Mouse (Mus musculus) small intestine, adult 2 months (tissue): ENCODE measurements at regions not wholly inside any gene's neighbourhood (a gene's known extent, or its start where the extent isn't known, plus 50 kb on each side); places are given as distances from the start of the nearest gene placed in this dataset.

Source experiments
- H3K27ac ChIP-seq: fragments of 200-500 bp; 2 replicates; pipeline ENCODE4 v1.5.1; 2012; ENCODE audit warnings: low read depth, low read length, control low read depth, inconsistent platforms; ENCODE audit not compliant: insufficient read depth
- H3K27me3 ChIP-seq: fragments of 200-500 bp; 2 replicates; pipeline ENCODE4 v1.6.1; 2012; ENCODE audit warnings: mild to moderate bottlenecking, moderate library complexity, low read length, inconsistent platforms; ENCODE audit not compliant: control insufficient read depth, insufficient read depth
- H3K36me3 ChIP-seq: fragments of 200-500 bp; 2 replicates; pipeline ENCODE4 v1.6.1; 2012; ENCODE audit warnings: mild to moderate bottlenecking, low read length, control low read depth, inconsistent platforms; ENCODE audit not compliant: control insufficient read depth, insufficient read depth
- H3K4me1 ChIP-seq: fragments of 200-500 bp; 2 replicates; pipeline ENCODE4 v1.6.1; 2012; ENCODE audit warnings: low read length, inconsistent platforms, mixed read lengths; ENCODE audit not compliant: control insufficient read depth, insufficient read depth, insufficient read length
- H3K4me3 ChIP-seq: fragments of 200-500 bp; 2 replicates; pipeline ENCODE4 v1.5.1; 2012; ENCODE audit warnings: low read depth, mild to moderate bottlenecking, control low read depth, inconsistent platforms, low read length, moderate library complexity
- CTCF ChIP-seq: fragments of 200-500 bp; IDR thresholded peaks from 2 replicates; pipeline ENCODE4 v1.5.1; 2012; ENCODE audit warnings: low read depth, mild to moderate bottlenecking, control low read depth, inconsistent platforms, low read length, moderate library complexity, mixed read lengths; ENCODE audit not compliant: insufficient replicate concordance, insufficient read length; ENCODE audit errors: extremely low read depth
- POLR2A ChIP-seq: fragments of 200-500 bp; IDR thresholded peaks from 2 replicates; pipeline ENCODE4 v1.6.1; 2012; ENCODE audit warnings: low read depth, mild to moderate bottlenecking, control low read depth, inconsistent platforms, low read length, moderate library complexity
- whole genome bisulfite sequencing: fragments of 180-500 bp; shearing (Covaris S2); methylation state at CpG from one replicate; pipeline ENCODE4 v1.1.7; 2018; 5-methylcytosine and 5-hydroxymethylcytosine counted together

DNA sequence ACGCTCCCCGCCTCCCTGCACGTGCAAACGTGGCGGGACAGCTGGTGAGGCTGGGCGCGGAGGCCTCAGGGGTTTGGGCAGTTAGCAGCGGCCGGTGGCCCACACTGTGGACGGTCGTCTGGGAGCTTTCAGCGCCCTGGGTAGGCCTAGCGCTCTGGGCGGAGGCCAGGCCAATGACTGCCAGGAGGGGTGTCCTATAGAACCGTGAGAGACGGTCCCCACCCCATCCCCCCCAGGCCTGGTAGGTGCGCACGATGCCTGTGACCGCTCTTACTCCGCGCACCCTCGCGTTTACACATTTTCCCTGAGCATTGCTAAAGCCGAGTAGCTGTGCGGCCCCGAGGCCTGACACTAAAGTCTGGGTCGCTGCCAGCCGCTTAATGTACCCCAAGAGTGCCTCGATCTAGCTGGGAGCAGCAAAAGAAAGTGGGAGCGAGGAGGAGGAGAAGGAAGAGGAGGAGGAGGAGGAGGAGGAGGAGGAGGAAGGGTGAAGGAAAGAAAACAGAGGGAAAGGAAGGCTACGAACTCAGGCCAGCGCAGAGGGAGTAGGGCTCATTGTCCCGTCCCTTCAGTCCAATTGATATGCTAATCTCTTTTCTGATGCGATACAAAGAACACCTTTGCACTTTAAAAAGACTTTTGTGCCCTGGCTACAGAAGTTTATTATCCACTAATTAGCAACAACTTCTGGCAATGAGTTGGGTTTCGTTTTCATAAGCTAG is 161.3 kb upstream of the Cypt12 start:
- 9% methylated on average over 35 of the region's 35 CpGs for WGBS
- Histone ChIP-seq H3K27ac (peak overlapping the region; percentile 40; the same call in 1 of the 2 replicates), H3K36me3 (no peaks in the 10 kb centered on the region), H3K27me3 (peaks cover 17% of the 10 kb centered on the region; the same call in 1 of the 2 replicates), H3K4me3 (peak overlapping the region; percentile 18), H3K4me1 (peaks cover 3% of the 10 kb centered on the region; the same call in 1 of the 2 replicates)
- TF ChIP-seq POLR2A (no peak), CTCF (no peak)

DNA sequence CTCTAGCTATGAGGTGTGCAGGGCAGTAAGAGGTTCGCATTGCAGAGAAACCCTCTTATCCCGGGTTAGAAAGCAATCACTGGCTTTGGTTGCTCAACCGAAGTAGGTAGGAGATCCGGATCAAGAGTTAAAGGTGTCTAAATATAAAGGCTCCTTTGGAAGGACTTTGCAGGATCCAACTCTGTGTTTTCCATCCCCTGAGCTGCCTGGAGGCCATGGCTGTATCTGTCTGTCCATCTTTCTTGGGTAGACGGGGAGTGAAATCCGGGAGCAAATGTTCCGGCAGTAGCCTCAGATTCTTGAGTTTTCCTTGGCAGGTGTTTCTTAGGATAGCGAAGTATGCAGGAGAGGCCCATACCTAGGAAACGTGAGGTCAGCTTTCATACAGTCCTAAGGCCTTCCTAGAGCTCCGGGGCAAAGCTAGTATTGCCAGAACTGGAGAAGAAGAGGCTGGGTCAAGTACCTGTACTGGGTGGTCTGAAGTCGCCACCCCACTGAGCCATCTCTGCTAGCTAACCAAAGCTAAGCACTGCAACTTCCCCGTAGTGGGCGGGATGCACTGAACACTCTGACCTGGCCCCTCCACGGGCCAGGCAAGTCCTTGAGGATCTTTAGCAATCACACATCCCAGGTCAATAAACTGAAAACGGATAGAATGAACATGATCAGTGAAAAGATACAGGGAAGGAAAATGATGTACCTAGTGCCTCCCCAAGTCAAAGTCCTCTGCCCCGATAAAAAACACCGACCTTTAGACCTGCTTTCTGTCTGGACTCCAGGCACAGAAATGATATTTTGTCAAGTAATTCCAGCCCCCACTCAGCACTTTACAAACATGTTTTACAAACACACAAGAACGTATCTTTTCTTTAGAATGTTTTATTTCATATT is 160.5 kb upstream of the Cypt12 start:
- Histone ChIP-seq H3K27me3 (peaks cover 17% of the 10 kb centered on the region; the same call in 1 of the 2 replicates), H3K36me3 (no peaks in the 10 kb centered on the region), H3K4me1 (peaks cover 3% of the 10 kb centered on the region; the same call in 1 of the 2 replicates), H3K27ac (peak overlapping the region; percentile 40; the same call in 1 of the 2 replicates), H3K4me3 (no peak overlapping the region)
- WGBS = 18% methylated on average over 18 of the region's 18 CpGs
- TF ChIP-seq CTCF = no peak
- no peak for TF ChIP-seq POLR2A

GRCm38 (mm10) chr3:17788334-17788720 is 159.9 kb upstream of the Cypt12 start:
- Histone ChIP-seq H3K4me1 (peaks cover 3% of the 10 kb centered on the region; the same call in 1 of the 2 replicates), H3K27ac (no peak overlapping the region), H3K36me3 (no peaks in the 10 kb centered on the region), H3K27me3 (peaks cover 17% of the 10 kb centered on the region; the same call in 1 of the 2 replicates), H3K4me3 (no peak overlapping the region)
- no peak for TF ChIP-seq CTCF
- no peak for TF ChIP-seq POLR2A
- 50% methylated on average over 4 of the region's 4 CpGs for WGBS

- Histone ChIP-seq H3K36me3 (no peaks in the 10 kb centered on the region), H3K27me3 (peaks cover 17% of the 10 kb centered on the region; the same call in 1 of the 2 replicates), H3K4me3 (no peak overlapping the region), H3K27ac (no peak overlapping the region), H3K4me1 (peaks cover 3% of the 10 kb centered on the region; the same call in 1 of the 2 replicates)
- WGBS = 46% methylated on average over 3 of the region's 3 CpGs
- TF ChIP-seq CTCF (no peak), POLR2A (no peak)
Observed at GRCm38 (mm10) chr3:17788778-17789299, 159.4 kb upstream of the Cypt12 start.

GRCm38 (mm10) chr3:17789454-17790196 is 158.6 kb upstream of the Cypt12 start:
- TF ChIP-seq POLR2A (no peak), CTCF (no peak)
- peaks cover 3% of the 10 kb centered on the region; the same call in 1 of the 2 replicates for H3K4me1 ChIP-seq
- no peak overlapping the region for H3K4me3 ChIP-seq
- H3K36me3 ChIP-seq = no peaks in the 10 kb centered on the region
- peaks cover 21% of the 10 kb centered on the region for H3K27me3 ChIP-seq
- WGBS = 17% methylated on average over 9 of the region's 9 CpGs
- H3K27ac ChIP-seq = no peak overlapping the region

DNA sequence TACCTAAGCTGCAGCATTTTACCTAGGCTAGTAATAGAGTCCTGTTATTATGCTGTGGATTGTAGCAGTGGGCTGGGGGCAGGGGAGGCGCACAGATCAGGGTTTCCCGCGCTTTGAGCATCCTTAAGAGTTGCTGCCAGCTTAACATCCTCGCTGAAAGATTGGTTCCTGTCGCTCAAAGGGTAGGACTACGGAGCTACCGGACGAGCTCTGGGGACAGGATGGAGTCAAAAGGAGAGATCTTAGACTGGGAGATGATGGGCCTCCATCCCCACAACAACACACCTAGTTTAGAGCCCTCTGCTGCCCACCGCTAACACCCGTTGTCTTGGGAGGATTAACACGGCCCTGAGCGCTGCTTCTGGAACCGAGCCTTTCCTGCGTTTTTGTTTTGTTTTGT is 157.9 kb upstream of the Cypt12 start:
- peaks cover 3% of the 10 kb centered on the region; the same call in 1 of the 2 replicates for H3K4me1 ChIP-seq
- peaks cover 21% of the 10 kb centered on the region for H3K27me3 ChIP-seq
- TF ChIP-seq POLR2A (no peak), CTCF (no peak)
- H3K27ac ChIP-seq = no peak overlapping the region
- no peaks in the 10 kb centered on the region for H3K36me3 ChIP-seq
- no peak overlapping the region for H3K4me3 ChIP-seq
- 6% methylated on average over 14 of the region's 14 CpGs for WGBS
